Mouse (Mus musculus) heart, adult 9 months (tissue): ENCODE results near the gene Rffl.
A peak's percentile ranks its signal among the peaks of the same experiment; 100 is the strongest.
"Not testable (repeated sequence)": the region's sequence is repeated elsewhere in the genome, so short reads cannot be mapped to it uniquely, and the experiment has no call there.

Experiments
- DNase-seq, 2 experiments: peaks; one replicate each; pipeline ENCODE4 v3.0.0; 2022; ENCODE audit warnings: low spot score in 2 of 2

Rffl gene

GRCm38 (mm10) chr11:82845415-82846078 lies 25.5 kb downstream of the Rffl start:
- peak; percentile 73 to 77 for DNase-seq

DNA sequence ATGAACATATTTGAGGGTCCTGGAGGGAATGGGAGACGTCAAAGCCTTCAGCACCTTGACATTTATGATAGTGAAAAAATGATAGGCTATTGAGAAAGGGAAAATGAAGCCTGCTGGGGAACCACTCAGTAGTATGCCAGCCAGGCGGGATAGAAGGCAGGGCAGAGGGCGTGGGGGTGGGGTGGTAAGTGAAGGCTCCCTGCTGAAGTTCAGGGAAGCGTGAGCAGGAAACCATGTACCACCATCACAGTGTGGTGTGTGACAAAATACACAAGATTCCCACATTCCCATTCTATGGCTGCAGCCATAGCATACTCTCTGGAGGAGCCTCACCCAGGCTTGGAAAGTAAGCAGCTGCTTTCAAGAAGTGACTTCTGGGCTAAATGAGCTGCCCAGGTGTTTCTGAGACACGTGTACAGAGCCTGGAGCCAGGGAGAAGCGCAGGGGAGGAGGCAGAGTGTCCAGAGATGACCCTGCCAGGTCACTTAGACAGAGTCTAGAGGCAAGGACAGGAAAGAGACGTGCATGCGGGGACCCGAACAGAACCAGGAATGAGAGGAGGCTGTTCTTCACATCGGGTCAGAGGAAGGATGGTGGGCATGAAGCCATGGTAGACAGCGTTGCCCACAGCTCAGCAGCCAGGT lies 26.1 kb downstream of the Rffl start:
- no peak for DNase-seq

- DNase-seq, result no peak
Measured at GRCm38 (mm10) chr11:82838511-82838910, 32.5 kb downstream of the Rffl start.

- no peak for DNase-seq
Measured at GRCm38 (mm10) chr11:82837848-82838247, 33.2 kb downstream of the Rffl start.

- peak; percentile 11 to 56 for DNase-seq
Measured at GRCm38 (mm10) chr11:82837192-82837591, 33.8 kb downstream of the Rffl start.

DNA sequence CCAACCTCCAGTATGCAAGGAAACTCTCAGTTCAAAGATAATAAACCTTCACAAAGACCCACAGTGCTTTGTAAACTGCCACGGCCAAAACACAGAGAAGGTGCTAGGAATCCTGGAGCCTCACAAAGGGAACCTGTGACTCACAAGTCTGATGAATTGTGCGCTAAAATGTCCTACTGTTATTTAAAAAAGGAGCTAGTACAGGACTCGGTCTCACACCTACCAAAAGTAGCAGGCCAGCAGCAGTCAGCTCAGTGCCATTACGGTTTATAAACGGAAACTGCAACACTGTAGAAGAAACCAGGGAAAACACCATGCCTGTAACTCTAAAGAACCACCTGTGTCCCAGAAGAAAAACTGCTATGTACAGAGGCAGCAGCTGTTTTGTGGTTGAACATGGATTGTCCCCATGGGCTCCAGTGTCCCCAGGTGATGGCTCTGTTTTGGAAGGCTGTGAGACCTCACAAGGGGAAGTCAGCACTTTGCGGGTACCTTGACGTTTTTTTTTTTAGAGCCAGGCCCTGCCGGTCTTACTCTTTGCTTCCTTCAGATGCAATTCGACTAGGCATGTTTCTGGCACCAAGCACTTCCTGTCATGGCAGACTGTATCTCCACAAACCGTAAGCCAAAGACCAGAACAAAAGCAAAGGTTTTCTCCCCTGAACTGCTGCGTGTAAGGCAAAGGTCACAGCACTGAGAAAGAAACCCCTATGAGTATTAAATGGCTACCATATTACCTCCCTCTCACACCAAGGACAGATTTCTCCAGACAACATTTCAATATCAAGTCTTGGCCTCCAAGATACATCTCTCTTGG lies 35.2 kb downstream of the Rffl start:
- DNase-seq, result no peak

DNA sequence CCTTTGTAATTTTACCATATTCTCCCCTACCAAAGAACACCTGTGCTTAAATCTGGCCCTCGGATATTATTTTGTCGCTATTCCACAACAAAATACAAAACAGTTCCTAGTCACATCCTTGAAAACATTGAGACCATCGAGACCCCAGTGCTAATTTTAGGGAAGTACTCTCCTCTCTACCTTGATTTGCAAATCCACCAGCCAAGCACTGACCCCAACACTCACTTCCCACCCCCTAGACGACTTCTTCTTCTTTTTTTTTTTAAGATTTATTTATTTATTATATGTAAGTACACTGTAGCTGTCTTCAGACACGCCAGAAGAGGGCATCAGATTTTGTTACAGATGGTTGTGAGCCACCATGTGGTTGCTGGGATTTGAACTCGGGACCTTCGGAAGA lies 36.7 kb downstream of the Rffl start:
- DNase-seq, result not testable (repeated sequence)

GRCm38 (mm10) chr11:82833929-82834328 lies 37.1 kb downstream of the Rffl start:
- DNase-seq, result no peak

GRCm38 (mm10) chr11:82832402-82832801 lies 38.6 kb downstream of the Rffl start:
- DNase-seq, result not testable (repeated sequence)

DNA sequence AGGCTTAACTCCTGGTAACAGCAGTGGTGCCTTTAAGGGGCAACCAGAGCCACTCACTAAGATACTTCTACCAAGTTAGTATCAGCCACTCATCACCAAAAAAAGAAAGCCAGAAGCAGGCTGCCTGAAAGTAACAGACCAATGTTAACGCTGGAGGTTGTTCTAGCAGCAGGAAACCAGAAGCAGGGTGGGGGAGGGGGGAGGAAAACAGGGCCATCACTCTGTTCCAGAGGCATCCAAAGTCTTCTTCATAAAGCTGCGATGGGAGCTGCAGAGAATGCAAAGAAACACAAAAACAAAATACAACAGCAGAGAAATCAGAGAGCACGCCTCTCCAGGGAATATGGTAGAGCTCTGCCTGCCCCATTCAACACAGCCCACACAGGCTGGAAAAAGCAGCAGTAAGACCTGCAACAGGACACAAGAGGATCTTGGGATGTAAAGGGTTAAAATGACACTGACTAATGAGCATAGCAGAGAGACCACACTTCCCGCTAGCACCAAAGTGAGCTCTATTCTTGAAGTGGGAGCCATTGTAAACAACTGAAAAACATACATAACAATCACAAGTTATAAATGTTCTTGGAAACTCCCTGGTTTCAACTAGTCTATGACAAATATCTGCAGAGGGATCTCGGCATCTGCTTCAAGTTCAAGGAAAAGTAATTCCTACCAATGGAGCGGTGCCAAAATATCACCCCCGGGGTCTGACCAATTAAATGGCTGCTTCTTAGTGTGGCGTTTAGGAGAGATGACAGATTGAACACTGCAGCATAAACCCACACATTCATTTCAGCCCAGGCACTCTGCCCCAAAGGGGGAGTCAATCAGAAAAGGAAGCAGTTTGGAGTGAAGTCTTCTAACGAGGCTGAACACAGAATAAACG lies 39.8 kb downstream of the Rffl start:
- DNase-seq, result no peak

GRCm38 (mm10) chr11:82826818-82827217 lies 44.2 kb downstream of the Rffl start:
- DNase-seq, result no peak

DNA sequence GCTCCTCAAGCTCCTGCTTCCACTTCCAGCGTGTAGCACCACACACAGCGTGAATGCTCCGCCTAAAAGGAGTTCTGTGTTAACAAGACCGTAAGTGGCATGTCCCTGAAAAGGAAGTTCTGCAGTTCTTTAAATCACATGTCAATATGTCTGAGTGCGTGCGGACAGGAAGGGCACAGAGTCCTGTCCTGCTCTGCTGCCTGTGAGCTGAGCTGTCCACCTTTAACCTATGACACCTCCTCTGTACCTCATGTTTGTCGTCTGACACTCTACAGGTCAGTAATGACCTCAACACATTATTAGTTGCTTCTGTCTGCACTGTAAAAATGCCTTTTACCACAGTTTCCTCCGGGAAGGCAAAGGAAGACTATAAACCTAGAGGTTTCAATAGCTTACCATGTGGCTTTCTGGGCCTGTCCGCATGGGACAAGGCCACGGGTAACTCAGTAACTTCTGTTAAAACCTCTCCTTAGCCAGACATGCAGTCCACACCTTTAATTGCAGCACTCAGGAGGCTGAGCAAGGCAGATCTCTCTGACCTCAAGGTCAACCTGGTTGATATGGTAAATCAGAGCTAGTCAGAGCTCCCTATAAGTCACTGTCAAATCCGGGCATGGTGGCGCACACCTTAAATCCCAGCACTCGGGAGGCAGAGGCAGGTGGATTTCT lies 50.1 kb downstream of the Rffl start:
- DNase-seq, result no peak

DNA sequence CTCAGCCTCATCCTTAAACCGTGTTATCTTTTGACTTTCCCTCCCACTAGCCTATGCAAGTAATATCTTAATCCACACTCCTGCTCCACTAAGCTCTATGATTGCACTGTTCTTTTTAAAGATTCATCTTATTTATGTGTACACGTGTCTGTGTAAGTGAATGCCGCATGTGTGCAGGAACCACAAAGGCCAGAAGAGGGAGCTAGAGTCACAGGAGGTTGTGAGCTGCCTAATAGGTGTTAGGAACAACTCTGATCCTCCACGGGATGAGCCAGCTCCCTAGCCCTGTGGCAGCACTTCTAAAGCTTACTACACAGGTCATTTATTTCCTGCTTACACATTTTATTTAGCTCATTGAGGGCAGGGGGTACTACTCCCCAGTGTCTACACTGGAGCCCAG lies 51.7 kb downstream of the Rffl start:
- peak in 1 of 2 experiments; percentile 30 for DNase-seq

DNA sequence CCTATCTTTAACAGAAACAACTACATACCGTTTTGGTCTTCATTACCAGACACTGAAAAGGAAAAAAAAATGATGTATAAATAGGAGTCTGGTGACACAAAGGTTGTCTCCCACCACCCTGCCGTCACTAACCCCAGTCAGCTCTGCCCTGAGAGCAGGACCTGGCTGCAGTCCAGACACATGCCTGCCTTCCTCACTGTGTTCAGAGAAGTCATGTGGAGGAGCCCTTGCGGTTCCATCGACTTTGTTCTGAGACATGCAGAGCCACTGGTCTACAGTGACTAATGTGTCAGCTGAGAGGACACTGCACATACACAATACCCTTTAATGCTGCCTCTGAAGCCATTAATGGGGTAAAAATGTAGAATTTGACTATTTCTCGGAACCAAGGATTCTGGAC lies 62.5 kb downstream of the Rffl start:
- peak in 1 of 2 experiments; percentile 12 for DNase-seq

GRCm38 (mm10) chr11:82807370-82807769 lies 63.6 kb downstream of the Rffl start:
- no peak for DNase-seq

DNA sequence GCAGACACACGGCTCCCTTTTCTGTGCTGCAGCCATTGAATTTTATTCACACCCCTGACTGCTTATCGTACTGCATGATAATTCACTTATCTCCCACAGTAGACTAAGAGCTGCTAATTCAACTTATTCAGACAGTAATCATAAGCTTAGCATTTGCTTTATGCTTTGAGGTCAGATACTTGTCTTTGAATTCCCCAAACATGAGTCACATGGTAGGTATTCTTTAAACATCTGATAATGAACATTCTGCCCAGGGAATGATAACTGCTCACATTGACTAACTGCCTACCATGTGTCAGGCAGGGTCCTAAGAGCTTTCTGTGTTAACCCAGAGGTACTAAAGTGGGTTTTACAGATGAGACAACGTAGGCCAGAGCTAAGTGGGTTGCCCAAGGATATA lies 64.4 kb downstream of the Rffl start:
- DNase-seq, result no peak

DNA sequence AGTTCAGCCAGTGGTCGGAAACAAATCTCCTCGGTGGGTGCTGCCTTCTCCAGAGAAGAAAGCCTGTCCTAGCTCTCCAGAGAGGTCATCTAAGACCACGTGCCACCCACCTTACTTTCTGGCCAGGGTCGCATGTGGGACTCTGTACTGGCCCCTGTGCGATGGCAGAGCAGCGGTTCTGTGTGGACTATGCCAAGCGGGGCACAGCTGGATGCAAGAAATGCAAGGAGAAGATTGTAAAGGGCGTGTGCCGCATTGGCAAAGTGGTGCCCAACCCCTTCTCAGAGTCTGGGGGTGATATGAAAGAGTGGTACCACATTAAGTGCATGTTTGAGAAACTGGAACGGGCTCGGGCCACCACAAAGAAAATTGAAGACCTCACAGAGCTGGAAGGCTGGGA lies 87.6 kb downstream of the Rffl start:
- no peak for DNase-seq

DNA sequence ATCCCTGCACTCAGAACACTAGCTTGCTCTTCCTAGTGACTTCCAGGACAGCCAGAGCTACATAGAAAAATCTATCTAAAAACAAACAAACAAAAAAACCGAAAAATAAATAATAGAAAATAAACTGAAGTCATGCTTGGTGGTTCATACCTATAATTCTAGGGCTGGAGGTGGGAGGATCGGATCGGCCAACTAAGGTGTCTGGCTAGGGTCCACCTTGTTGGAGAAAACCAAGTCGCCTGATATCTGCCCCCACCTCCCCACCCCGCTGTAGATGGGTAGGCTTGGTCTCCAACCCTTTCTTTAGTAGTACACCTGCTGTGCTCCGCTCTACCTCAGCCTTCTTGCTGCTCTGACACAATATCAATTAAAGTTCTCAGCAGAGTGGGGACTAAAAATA lies 88.8 kb downstream of the Rffl start:
- no peak for DNase-seq

GRCm38 (mm10) chr11:82780983-82781903 lies 89.8 kb downstream of the Rffl start, which contains the start of gene Lig3:
Gene Lig3, plus strand, starts transcription at chr11:82781108.
- peak; percentile 91 to 94 for DNase-seq

DNA sequence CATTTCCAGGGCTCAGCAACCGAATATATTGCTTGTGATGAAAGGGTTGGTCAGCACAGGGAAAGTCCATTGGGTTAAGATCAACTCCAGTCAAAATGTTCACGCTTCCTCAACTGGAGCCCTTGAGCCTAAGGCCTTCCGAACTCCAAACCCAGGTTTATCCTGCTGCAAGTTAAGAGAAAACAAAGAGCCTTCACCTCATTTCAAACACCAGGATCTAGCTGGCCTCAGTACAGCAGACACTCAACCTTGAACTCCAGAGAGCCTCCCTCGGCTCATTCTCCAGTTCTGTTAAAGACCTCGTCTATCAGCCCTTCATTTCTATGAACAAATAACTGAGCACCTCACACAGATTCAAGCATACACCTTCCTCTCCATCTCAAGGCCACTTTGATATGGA lies 90.9 kb downstream of the Rffl start:
- no peak for DNase-seq
